8 mouse cellular contexts compared by ENCODE assay signal in the genomic region with DNA sequence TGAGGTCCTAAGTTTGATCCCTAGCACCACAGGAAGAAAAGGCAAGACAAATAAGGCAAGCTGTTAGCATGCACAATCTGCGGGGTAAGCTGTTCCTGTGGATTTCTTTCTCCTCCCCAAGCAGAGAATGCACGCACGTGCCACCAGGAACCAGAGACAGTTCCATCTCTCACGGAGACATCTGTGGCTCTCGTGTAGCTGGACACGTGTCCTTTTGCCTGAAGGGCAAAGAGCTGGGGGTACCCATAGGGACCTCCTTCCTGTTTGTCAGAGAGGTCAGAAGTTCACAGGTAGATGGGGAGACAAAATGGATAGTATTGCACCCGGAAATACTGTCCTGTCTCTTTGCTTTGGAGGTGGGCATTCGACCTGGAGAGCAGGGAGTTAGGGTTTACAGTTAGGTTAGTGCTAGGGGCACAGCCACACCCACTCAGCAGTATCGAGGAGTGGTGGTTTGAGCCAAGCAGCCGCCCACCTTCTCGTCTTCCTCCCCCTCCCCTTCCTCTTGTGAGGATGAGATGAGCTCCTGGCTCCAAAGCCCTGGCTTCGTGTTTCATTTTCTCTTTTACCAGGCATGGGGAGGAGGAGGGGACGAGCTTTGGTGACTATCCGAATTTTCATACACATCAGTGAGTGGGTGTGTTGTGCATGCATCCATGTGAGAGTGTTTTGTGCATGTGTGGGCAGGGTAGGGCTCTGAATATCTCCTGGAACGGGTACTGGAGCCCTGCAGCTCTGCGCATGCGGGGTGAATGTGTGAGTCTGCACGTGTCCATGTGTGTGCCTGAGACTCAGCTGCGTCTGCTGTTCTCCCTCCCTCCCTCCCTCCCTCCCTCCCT. TPM values are rescaled to one million over a fixed set of nuclear protein-coding genes. Genes with fewer than 3 reads are reported as not detected.
DNase-seq lines count a peak whose midpoint lies in the region; ATAC-seq lines count a peak whose summit lies in the region.

No protein-coding gene starts in this region.

- H3K27me3 ChIP-seq in intestine, embryonic 16.5 days (replicated peaks; ENCODE audit: control insufficient read depth, insufficient read depth, low read length) = no peaks in the 10 kb centered on the region

- peak overlapping the region; percentile 85 for H3K4me2 ChIP-seq in intestine, embryonic 16.5 days (ENCODE audit: low read depth, low read length)

- intact Hi-C loops in left cerebral cortex, postnatal 25 days (cut with DNase I) = loop anchor here (1.0 kb wide), 1 partner anchor 36 kb away; no protein-coding TSS in a partner anchor

- 2% methylated on average over 19 of the region's 19 CpGs for WGBS in intestine, embryonic 16.5 days

- H3K36me3 ChIP-seq in intestine, embryonic 16.5 days (ENCODE audit: control insufficient read depth, insufficient read depth, low read length) = no peaks in the 10 kb centered on the region

- H3K9ac ChIP-seq in intestine, embryonic 16.5 days (ENCODE audit: low read depth, low read length) = peak overlapping the region; percentile 99

- DNase-seq in 3134 (ENCODE audit: extremely low read depth, insufficient read length, low spot score) (peak; percentile 57), adipocyte (ENCODE audit: low spot score) (peak; percentile 74)
- peak; percentile 87 for DNase-seq in embryo, embryonic 10.5 days (ENCODE audit: low spot score)
- peak; percentile 94 to 99 for DNase-seq in left cerebral cortex, postnatal 25 days (ENCODE audit: low spot score in 2 of 2)
- DNase-seq in right cerebral cortex, postnatal 4 days = peak; percentile 90

- no peaks in the 10 kb centered on the region for H3K9me3 ChIP-seq in intestine, embryonic 16.5 days (ENCODE audit: control insufficient read depth, low read length)

- peak overlapping the region; percentile 99 for H3K27ac ChIP-seq in intestine, embryonic 16.5 days (ENCODE audit: low read length)

- peak; percentile 35 for ATAC-seq in granulocyte monocyte progenitor cell, adult 5-6 weeks (replicated peaks; ENCODE audit: poor library complexity, severe bottlenecking)
- ATAC-seq in intestine, embryonic 16.5 days = peak; percentile 30
- peak; percentile 49 for ATAC-seq in megakaryocyte progenitor cell, adult 5-6 weeks (replicated peaks; ENCODE audit: poor library complexity)

- peak overlapping the region; percentile 32 for H3K4me3 ChIP-seq in intestine, embryonic 16.5 days (ENCODE audit: low read length)

- peaks cover 90% of the 10 kb centered on the region for H3K4me1 ChIP-seq in intestine, embryonic 16.5 days (ENCODE audit: control insufficient read depth, insufficient read depth, low read length)

RNA-seq across cellular contexts. Expression of a gene that starts 6.6 kb away (rescaled TPM):
- 39.3 and 39.5 TPM in 2 replicates for total RNA-seq in granulocyte monocyte progenitor cell, adult 5-6 weeks (2014; fragmentation: Nextera tagmentation)
- total RNA-seq in granulocyte monocyte progenitor cell, adult 5-6 weeks (2017) = 23.0 and 24.2 TPM in 2 replicates
- polyA plus RNA-seq in intestine, embryonic 16.5 days (2015; fragmentation: Nextera tagmentation; extraction: Ambion mirVana) = 41.5 and 42.0 TPM in 2 replicates
- total RNA-seq in left cerebral cortex, postnatal 25 days (2021) = 100 to 1,000 TPM; 719 to 771 TPM
- 34.2 and 34.6 TPM in 2 replicates for total RNA-seq in megakaryocyte progenitor cell, adult 5-6 weeks (2015)
- total RNA-seq in megakaryocyte progenitor cell, adult 5-6 weeks (2017) = 21.8 and 25.3 TPM in 2 replicates

RNA-seq across cellular contexts. Expression of a gene that starts 17.8 kb away (rescaled TPM):
- 57.3 and 68.2 TPM in 2 replicates for total RNA-seq in granulocyte monocyte progenitor cell, adult 5-6 weeks (2014; fragmentation: Nextera tagmentation)
- 37.6 and 42.6 TPM in 2 replicates for total RNA-seq in granulocyte monocyte progenitor cell, adult 5-6 weeks (2017)
- polyA plus RNA-seq in intestine, embryonic 16.5 days (2015; fragmentation: Nextera tagmentation; extraction: Ambion mirVana) = 36.8 and 38.5 TPM in 2 replicates
- 100 to 1,000 TPM; 116 to 131 TPM for total RNA-seq in left cerebral cortex, postnatal 25 days (2021)
- 28.7 and 30.9 TPM in 2 replicates for total RNA-seq in megakaryocyte progenitor cell, adult 5-6 weeks (2015)
- total RNA-seq in megakaryocyte progenitor cell, adult 5-6 weeks (2017) = 36.2 and 46.3 TPM in 2 replicates

RNA-seq across cellular contexts. Expression of a gene that starts 28.1 kb away (rescaled TPM):
- total RNA-seq in granulocyte monocyte progenitor cell, adult 5-6 weeks (2014; fragmentation: Nextera tagmentation) = 2.3 and 2.8 TPM in 2 replicates
- 1.2 TPM in 1 of 2 replicates, not detected in the other for total RNA-seq in granulocyte monocyte progenitor cell, adult 5-6 weeks (2017)
- polyA plus RNA-seq in intestine, embryonic 16.5 days (2015; fragmentation: Nextera tagmentation; extraction: Ambion mirVana) = 2.3 and 2.7 TPM in 2 replicates
- 100 to 1,000 TPM in 1 of 2 experiments, 10 to 100 TPM in 1; 92.5 to 121 TPM for total RNA-seq in left cerebral cortex, postnatal 25 days (2021)
- 3.3 and 3.5 TPM in 2 replicates for total RNA-seq in megakaryocyte progenitor cell, adult 5-6 weeks (2015)
- total RNA-seq in megakaryocyte progenitor cell, adult 5-6 weeks (2017) = 0.47 and 0.87 TPM in 2 replicates

RNA-seq across cellular contexts. Expression of a gene that starts 46.0 kb away (rescaled TPM):
- not detected in 2 replicates for total RNA-seq in granulocyte monocyte progenitor cell, adult 5-6 weeks (2014; fragmentation: Nextera tagmentation)
- total RNA-seq in granulocyte monocyte progenitor cell, adult 5-6 weeks (2017) = not detected in 2 replicates
- polyA plus RNA-seq in intestine, embryonic 16.5 days (2015; fragmentation: Nextera tagmentation; extraction: Ambion mirVana) = 0.10 TPM in 1 of 2 replicates, not detected in the other
- total RNA-seq in left cerebral cortex, postnatal 25 days (2021) = not detected
- total RNA-seq in megakaryocyte progenitor cell, adult 5-6 weeks (2015) = not detected in 2 replicates
- not detected in 2 replicates for total RNA-seq in megakaryocyte progenitor cell, adult 5-6 weeks (2017)

RNA-seq across cellular contexts. Expression of a gene that starts 48.2 kb away (rescaled TPM):
- 72.7 and 75.0 TPM in 2 replicates for total RNA-seq in granulocyte monocyte progenitor cell, adult 5-6 weeks (2014; fragmentation: Nextera tagmentation)
- total RNA-seq in granulocyte monocyte progenitor cell, adult 5-6 weeks (2017) = 59.8 and 70.1 TPM in 2 replicates
- 13.5 and 14.5 TPM in 2 replicates for polyA plus RNA-seq in intestine, embryonic 16.5 days (2015; fragmentation: Nextera tagmentation; extraction: Ambion mirVana)
- 100 to 1,000 TPM; 190 to 193 TPM for total RNA-seq in left cerebral cortex, postnatal 25 days (2021)
- total RNA-seq in megakaryocyte progenitor cell, adult 5-6 weeks (2015) = 60.8 and 62.0 TPM in 2 replicates
- 76.3 and 99.9 TPM in 2 replicates for total RNA-seq in megakaryocyte progenitor cell, adult 5-6 weeks (2017)

Comparison
In these comparisons a context has a peak if more than half of its experiments do, and no peak if none do; other contexts are left out.
1. Peak in every context shown above with its lines: DNase-seq, ATAC-seq, H3K4me3 ChIP-seq and H3K27ac ChIP-seq.
2. RNA of a gene that starts 6.6 kb away (total RNA-seq): 719 to 771 TPM in left cerebral cortex, postnatal 25 days; 23.0 to 39.5 TPM in granulocyte monocyte progenitor cell, adult 5-6 weeks and 21.8 to 34.6 TPM in megakaryocyte progenitor cell, adult 5-6 weeks; every median in the first group is over 10 times any median in the second.
3. RNA of a gene that starts 28.1 kb away (total RNA-seq): 92.5 to 121 TPM in left cerebral cortex, postnatal 25 days; 0.47 to 3.5 TPM in megakaryocyte progenitor cell, adult 5-6 weeks and 1.2 to 2.8 TPM in granulocyte monocyte progenitor cell, adult 5-6 weeks; every median in the first group is over 10 times any median in the second.